Mouse (Mus musculus) MEL (cell line): ENCODE data around the gene Tcea3. TPM values are rescaled to one million over a fixed set of nuclear protein-coding genes. Genes with fewer than 3 reads are reported as not detected.
A peak's percentile ranks its signal among the peaks of the same experiment; 100 is the strongest.

ENCODE experiments used
- DNase-seq: peaks from one replicate; pipeline ENCODE4 v3.0.0; 2011; ENCODE audit warnings: low read depth, low spot score
- H3K27ac ChIP-seq: 2 replicates; pipeline ENCODE4 v1.5.1; 2012; ENCODE audit warnings: low read depth, mild to moderate bottlenecking, control low read depth, low read length, moderate library complexity; ENCODE audit not compliant: control insufficient read depth
- H3K27me3 ChIP-seq, 2 experiments: fragments of 150-350 bp in 1 of 2; sonication (generic) in 1 of 2; 2 replicates each; pipeline ENCODE4 v1.6.1; 2012; ENCODE audit warnings: low read length in 2 of 2, mild to moderate bottlenecking in 2 of 2, improper control_type of control experiment in 1 of 2, moderate library complexity in 1 of 2; ENCODE audit not compliant: insufficient read depth in 2 of 2, control insufficient read depth in 1 of 2
- H3K36me3 ChIP-seq, 2 experiments: 2 replicates each; pipeline ENCODE4 v1.6.1; 2012 to 2014; ENCODE audit warnings: low read length in 2 of 2, improper control_type of control experiment in 1 of 2, inconsistent platforms in 1 of 2, mild to moderate bottlenecking in 1 of 2; ENCODE audit not compliant: insufficient read depth in 2 of 2, control insufficient read depth in 1 of 2
- H3K4me1 ChIP-seq, 2 experiments: fragments of 150-350 bp in 1 of 2; sonication (generic) in 1 of 2; 2 replicates each; pipeline ENCODE4 v1.6.1; 2012; ENCODE audit warnings: low read length in 2 of 2, improper control_type of control experiment in 1 of 2, mild to moderate bottlenecking in 1 of 2; ENCODE audit not compliant: insufficient read depth in 2 of 2, control insufficient read depth in 1 of 2
- H3K4me3 ChIP-seq, 2 experiments: fragments of 150-350 bp in 1 of 2; sonication (generic) in 1 of 2; 2 replicates each; pipeline ENCODE4 v1.5.1; 2012; ENCODE audit warnings: low read depth in 2 of 2, low read length in 2 of 2, mild to moderate bottlenecking in 2 of 2, moderate library complexity in 2 of 2, control low read depth in 1 of 2, improper control_type of control experiment in 1 of 2; ENCODE audit not compliant: control insufficient read depth in 1 of 2, insufficient read depth in 1 of 2
- H3K79me2 ChIP-seq: 2 replicates; pipeline ENCODE4 v1.6.1; 2012; ENCODE audit warnings: mild to moderate bottlenecking, low read length, moderate library complexity; ENCODE audit not compliant: control insufficient read depth, poor library complexity, insufficient read depth
- H3K9ac ChIP-seq: 2 replicates; pipeline ENCODE4 v1.6.1; 2012; ENCODE audit warnings: low read depth, mild to moderate bottlenecking, control low read depth, low read length, moderate library complexity; ENCODE audit not compliant: control insufficient read depth, poor library complexity, severe bottlenecking
- H3K9me3 ChIP-seq: fragments of 150-350 bp; sonication (generic); replicated peaks from 2 replicates; pipeline ENCODE4 v1.6.1; 2012; ENCODE audit warnings: mild to moderate bottlenecking, low read length, improper control_type of control experiment, moderate library complexity; ENCODE audit not compliant: insufficient read depth
- CHD1 ChIP-seq: IDR thresholded peaks from 2 replicates; pipeline ENCODE4 v1.6.1; 2012; ENCODE audit warnings: low read depth, mild to moderate bottlenecking, inconsistent platforms, low read length, improper control_type of control experiment
- ELF1 ChIP-seq: IDR thresholded peaks from 2 replicates; pipeline ENCODE4 v1.6.1; 2014; ENCODE audit warnings: low read depth, mild to moderate bottlenecking, inconsistent platforms, low read length, improper control_type of control experiment, moderate library complexity
- EP300 ChIP-seq, 2 experiments: IDR thresholded peaks; 2 replicates each; pipeline ENCODE4 v1.6.1; 2011; ENCODE audit warnings: improper control_type of control experiment in 2 of 2, low read length in 2 of 2, low read depth in 1 of 2, mild to moderate bottlenecking in 1 of 2
- MAX ChIP-seq: IDR thresholded peaks from 2 replicates; pipeline ENCODE4 v1.6.1; 2011; ENCODE audit warnings: low read length, improper control_type of control experiment
- MAZ ChIP-seq: IDR thresholded peaks from 2 replicates; pipeline ENCODE4 v1.6.1; 2012; ENCODE audit warnings: low read depth, mild to moderate bottlenecking, inconsistent platforms, low read length, improper control_type of control experiment
- MXI1 ChIP-seq: IDR thresholded peaks from 2 replicates; pipeline ENCODE4 v1.6.1; 2011; ENCODE audit warnings: mild to moderate bottlenecking, low read depth, low read length, improper control_type of control experiment
- MYB ChIP-seq: IDR thresholded peaks from 2 replicates; pipeline ENCODE4 v1.6.1; 2011; ENCODE audit warnings: mild to moderate bottlenecking, low read depth, low read length, improper control_type of control experiment
- NRF1 ChIP-seq: IDR thresholded peaks from 2 replicates; pipeline ENCODE4 v1.6.1; 2014; ENCODE audit warnings: low read depth, mild to moderate bottlenecking, inconsistent platforms, low read length, improper control_type of control experiment, moderate library complexity; ENCODE audit not compliant: poor library complexity, insufficient read depth, severe bottlenecking
- POLR2AphosphoS2 ChIP-seq: IDR thresholded peaks from 2 replicates; pipeline ENCODE4 v1.6.1; 2011; ENCODE audit warnings: low read length, improper control_type of control experiment
- RCOR1 ChIP-seq: IDR thresholded peaks from 2 replicates; pipeline ENCODE4 v1.6.1; 2012; ENCODE audit warnings: low read depth, mild to moderate bottlenecking, inconsistent platforms, low read length, improper control_type of control experiment
- SMC3 ChIP-seq: IDR thresholded peaks from 2 replicates; pipeline ENCODE4 v1.6.1; 2011; ENCODE audit warnings: low read depth, low read length, improper control_type of control experiment
- TAL1 ChIP-seq: IDR thresholded peaks from 2 replicates; pipeline ENCODE4 v1.6.1; 2012; ENCODE audit warnings: mild to moderate bottlenecking, inconsistent platforms, low read length, moderate library complexity, mixed read lengths
- TBP ChIP-seq: IDR thresholded peaks from 2 replicates; pipeline ENCODE4 v1.8.0; 2011; ENCODE audit warnings: low read depth, low read length, improper control_type of control experiment
- TCF12 ChIP-seq: IDR thresholded peaks from 2 replicates; pipeline ENCODE4 v1.6.1; 2014; ENCODE audit warnings: low read depth, mild to moderate bottlenecking, inconsistent platforms, low read length, improper control_type of control experiment, moderate library complexity
- USF1 ChIP-seq: IDR thresholded peaks from 2 replicates; pipeline ENCODE4 v1.6.1; 2014; ENCODE audit warnings: low read depth, mild to moderate bottlenecking, inconsistent platforms, low read length, improper control_type of control experiment, moderate library complexity
- ZKSCAN1 ChIP-seq: IDR thresholded peaks from 2 replicates; pipeline ENCODE4 v1.6.1; 2012; ENCODE audit warnings: low read depth, mild to moderate bottlenecking, inconsistent platforms, low read length, improper control_type of control experiment, moderate library complexity
- ZMIZ1 ChIP-seq: IDR thresholded peaks from 2 replicates; pipeline ENCODE4 v1.6.1; 2012; ENCODE audit warnings: low read depth, mild to moderate bottlenecking, inconsistent platforms, low read length, improper control_type of control experiment, moderate library complexity
- ZNF384 ChIP-seq: IDR thresholded peaks from 2 replicates; pipeline ENCODE4 v1.6.1; 2012; ENCODE audit warnings: low read depth, mild to moderate bottlenecking, inconsistent platforms, low read length, improper control_type of control experiment
- polyA plus RNA-seq, 2 experiments: library from polyadenylated mRNA; stranded (reverse) in 1 of 2; unstranded in 1 of 2; fragments of >175 nt in 1 of 2; fragments of >200 nt in 1 of 2; gene quantifications; 2 replicates each; pipeline versions ENCODE4 v1.2.1 to v1.2.4; 2012; ENCODE audit warnings: low replicate concordance in 2 of 2, low read depth in 1 of 2; ENCODE audit not compliant: insufficient read length in 2 of 2, insufficient read depth in 1 of 2, missing spikeins in 1 of 2
- total RNA-seq: library from RNA; depleted of rRNA; stranded (reverse); fragments of 300-350 nt; gene quantifications from 2 replicates; pipeline ENCODE4 v1.2.3, GENCODE M21; 2012

The Tcea3 gene
- total and polyA plus RNA-seq, 3 experiments, result not detected

DNA sequence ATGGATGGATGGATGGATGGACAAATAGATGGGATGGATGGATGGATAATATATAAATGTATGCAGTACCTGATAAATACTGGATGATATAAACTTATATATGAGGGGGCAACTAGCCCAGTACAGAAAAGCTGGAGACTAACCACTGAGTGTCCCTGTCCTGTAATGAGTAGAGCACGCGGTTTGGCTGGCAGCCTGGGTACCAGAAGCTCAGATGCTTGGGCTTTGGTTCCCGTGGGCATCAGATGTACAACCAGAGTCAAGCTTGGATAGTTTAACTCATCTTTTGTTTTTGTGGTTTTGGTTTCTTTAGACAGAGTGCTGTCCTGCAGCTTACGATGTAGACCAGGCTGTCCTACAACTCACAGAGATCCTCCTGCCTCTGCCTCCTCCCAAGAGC lies 16.0 kb downstream of the Tcea3 start:
- Histone ChIP-seq H3K9ac (no peak overlapping the region), H3K4me1 (peaks cover 0 to 8% of the 10 kb centered on the region in 2 experiments; a peak in 1 of 4 replicates), H3K36me3 (peaks cover 0 to 2% of the 10 kb centered on the region in 2 experiments; a peak in 1 of 4 replicates), H3K9me3 (no peaks in the 10 kb centered on the region), H3K79me2 (no peaks in the 10 kb centered on the region), H3K4me3 (no peak overlapping the region), H3K27ac (no peak overlapping the region), H3K27me3 (no peaks in the 10 kb centered on the region)
- no peak for DNase-seq
- no peak for TF ChIP-seq EP300 (IDR thresholded peaks at IDR 0.05; ENCODE audit: low read depth in 1 of 2, low read length in 2 of 2)
- no peak for TF ChIP-seq ZKSCAN1
- no peak for TF ChIP-seq NRF1
- TF ChIP-seq TAL1, result no peak
- TF ChIP-seq TCF12, result no peak
- no peak for TF ChIP-seq ZMIZ1
- TF ChIP-seq ELF1, result no peak
- TF ChIP-seq RCOR1, result no peak
- no peak for TF ChIP-seq CHD1
- no peak for TF ChIP-seq MXI1
- TF ChIP-seq POLR2AphosphoS2, result no peak
- TF ChIP-seq USF1, result no peak
- TF ChIP-seq MYB, result no peak
- TF ChIP-seq MAX, result no peak
- TF ChIP-seq MAZ, result no peak
- no peak for TF ChIP-seq TBP
- TF ChIP-seq ZNF384, result no peak
- TF ChIP-seq SMC3, result no peak

DNA sequence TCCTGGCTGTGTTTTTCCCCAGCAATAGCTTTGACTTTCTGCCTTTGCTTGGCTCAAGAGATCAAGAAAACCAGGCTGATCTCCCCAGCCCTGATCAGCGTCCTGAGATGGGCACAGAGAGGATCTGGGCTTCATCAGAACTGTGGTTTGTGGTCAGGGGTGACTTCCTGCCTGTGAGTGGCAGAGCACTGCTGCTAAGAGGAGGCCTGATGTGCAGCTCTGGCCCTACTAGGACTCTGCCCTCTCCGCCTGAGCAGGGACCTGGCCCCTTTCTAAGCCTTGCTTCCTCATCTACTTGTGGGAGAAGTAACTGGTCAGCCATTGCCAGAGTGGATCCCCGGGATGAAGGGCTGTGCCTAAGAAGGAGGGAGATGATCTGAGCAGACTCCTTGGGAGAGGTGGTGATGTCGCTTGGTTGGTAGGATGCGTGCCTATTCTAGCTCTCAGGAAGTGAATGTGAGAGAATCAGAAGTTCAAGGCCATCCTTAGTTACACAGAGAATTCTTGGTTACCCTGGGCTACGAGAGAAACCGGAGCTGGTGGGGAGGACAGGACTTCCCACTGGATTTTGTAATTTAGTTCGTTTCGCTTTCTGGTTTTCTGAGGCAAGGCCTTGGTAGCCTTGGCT lies 19.3 kb downstream of the Tcea3 start:
- Histone ChIP-seq H3K9ac (no peak overlapping the region), H3K9me3 (no peaks in the 10 kb centered on the region), H3K4me1 (peaks cover 0 to 8% of the 10 kb centered on the region in 2 experiments; a peak in 1 of 4 replicates), H3K79me2 (no peaks in the 10 kb centered on the region), H3K4me3 (no peak overlapping the region), H3K27me3 (no peaks in the 10 kb centered on the region), H3K27ac (no peak overlapping the region), H3K36me3 (peaks cover 0 to 2% of the 10 kb centered on the region in 2 experiments; a peak in 1 of 4 replicates)
- DNase-seq, result peak; percentile 39
- TF ChIP-seq ZNF384, result no peak
- TF ChIP-seq RCOR1, result 0 out of 2 replicates have a peak, but pooled peaks have one; percentile 21
